Mouse (Mus musculus) ES-Bruce4 (cell line): ENCODE results near the gene Pllp.

Source experiments
- CTCF ChIP-seq: IDR thresholded peaks from one replicate; pipeline ENCODE4 v1.8.1; 2011; ENCODE audit warnings: low read depth, low read length
- POLR2A ChIP-seq: IDR thresholded peaks from one replicate; pipeline ENCODE4 v1.8.1; 2011; ENCODE audit warnings: low read length; ENCODE audit not compliant: insufficient read depth

GRCm38 (mm10) chr8:94710336-94710735, 14.3 kb upstream of the Pllp start:
- TF ChIP-seq CTCF (no peak), POLR2A (no peak)
